Mouse (Mus musculus) 3T3-L1 (cell line): Measurements from ENCODE around the gene Hprt.
A peak's percentile ranks its signal among the peaks of the same experiment; 100 is the strongest.
"Not testable (repeated sequence)": the region's sequence is repeated elsewhere in the genome, so short reads cannot be mapped to it uniquely, and the experiment has no call there.

Experiments used
- DNase-seq: peaks from one replicate; pipeline ENCODE4 v3.0.0-alpha.2; 2015; ENCODE audit warnings: low read depth, low spot score

Gene Hprt

DNA sequence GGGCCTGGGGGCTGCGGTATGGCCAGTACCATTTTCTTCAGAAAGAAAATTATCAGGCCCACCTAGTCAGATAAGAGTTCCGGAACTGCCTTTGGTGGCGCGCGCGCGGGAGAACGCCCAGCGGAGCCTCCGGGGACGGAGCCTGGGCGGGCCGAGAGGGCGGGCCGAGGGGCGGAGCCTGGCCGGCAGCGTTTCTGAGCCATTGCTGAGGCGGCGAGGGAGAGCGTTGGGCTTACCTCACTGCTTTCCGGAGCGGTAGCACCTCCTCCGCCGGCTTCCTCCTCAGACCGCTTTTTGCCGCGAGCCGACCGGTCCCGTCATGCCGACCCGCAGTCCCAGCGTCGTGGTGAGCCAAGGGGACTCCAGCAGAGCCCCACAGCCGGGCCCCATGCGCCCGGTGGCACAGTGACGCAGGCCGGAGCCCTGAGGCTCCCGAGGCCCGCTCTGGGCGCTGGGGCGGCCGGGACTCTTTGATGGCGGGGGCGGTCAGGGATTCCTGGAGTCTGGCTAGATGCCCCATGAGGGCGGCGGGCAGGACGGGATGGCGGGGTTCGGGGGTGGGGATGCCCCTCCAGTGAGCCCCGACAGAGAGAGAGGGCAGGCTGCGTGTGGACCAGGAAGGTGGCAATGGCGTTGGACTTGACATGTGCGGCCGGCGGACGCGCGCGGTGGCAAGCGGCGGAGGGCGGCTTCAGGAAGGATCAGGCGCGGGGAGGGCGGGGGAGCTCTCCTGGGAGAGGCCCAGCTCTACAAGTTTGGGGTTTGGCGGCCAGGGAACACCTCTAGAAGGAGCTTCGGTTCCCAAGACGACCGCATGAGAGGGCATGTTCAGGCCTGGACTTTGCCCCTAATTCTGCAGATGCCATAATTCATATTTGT lies at the start of gene Hprt:
Hprt (plus strand) TSS at position 233 of the 879 bp plus-strand sequence.
- peak; percentile 84 for DNase-seq

DNA sequence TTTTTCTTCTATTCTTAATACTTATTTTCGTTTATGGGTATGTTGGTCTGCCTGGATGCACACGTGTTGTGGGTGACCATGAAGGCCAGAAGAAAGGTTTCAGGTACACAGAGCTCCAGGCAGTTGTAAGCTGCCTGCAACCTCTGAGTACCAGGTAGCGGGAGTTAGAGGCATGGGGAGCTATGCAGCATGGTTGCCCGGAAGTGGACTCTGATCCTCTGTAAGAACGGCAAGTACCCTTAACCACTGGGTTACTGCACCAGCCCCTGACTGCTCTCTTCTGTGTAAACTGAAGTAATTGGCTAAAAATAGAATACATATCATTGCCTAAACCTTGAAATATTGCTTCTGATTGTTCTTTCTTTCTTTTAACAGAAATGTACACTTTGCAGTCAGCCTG lies 42.4 kb upstream of the Hprt start:
- DNase-seq = no peak

- peak; percentile 55 for DNase-seq
Observed at GRCm38 (mm10) chrX:52949713-52950112, 38.2 kb upstream of the Hprt start.

DNA sequence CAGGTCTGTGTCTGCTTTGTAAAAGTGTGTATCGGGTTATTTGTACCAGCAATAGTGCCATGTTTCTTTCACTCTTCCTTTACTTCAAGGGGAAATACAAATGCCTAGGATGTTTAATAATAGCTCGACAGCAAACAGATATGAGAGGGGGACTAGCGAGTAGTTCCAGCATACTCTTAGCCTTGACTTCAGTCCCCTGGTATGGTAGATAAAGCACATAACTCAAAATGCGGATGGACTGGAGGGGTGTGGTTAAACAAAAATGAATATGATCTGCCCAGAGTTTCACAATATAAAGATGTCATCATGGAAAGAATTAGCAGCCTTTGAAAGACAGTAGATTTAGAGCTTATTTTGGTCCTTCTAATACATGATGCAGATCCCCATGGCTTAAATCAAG lies 31.0 kb upstream of the Hprt start:
- no peak for DNase-seq

DNA sequence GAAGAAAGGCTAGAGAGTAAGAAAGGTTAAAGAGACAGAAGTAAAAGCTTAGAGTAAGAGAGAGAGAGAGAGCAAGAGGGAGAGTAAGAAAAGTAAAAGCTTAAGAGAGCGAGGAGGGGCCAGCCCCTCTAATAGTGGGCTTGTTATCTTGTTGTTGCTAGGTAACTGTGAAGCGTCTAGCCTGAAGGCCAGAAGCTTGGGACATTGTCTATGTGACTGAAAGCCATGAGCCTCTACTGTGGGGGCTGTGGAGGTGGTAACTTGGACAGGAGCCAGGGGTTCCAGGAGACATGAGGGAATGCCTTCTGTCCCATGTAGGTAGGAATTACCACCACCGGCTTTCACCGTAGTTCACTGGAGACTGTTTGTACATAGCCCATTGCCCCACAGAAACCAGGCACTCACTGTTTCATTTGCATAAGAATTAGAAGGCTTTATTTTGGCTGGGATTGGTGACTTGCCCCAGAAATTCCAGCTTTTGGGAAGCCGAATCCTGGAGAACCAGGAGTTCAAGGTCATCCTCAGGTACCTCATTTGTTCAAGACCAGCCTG lies 26.3 kb upstream of the Hprt start:
- DNase-seq = no peak

GRCm38 (mm10) chrX:52965149-52965548 lies 22.8 kb upstream of the Hprt start:
- no peak for DNase-seq

- peak; percentile 91 for DNase-seq
Observed at GRCm38 (mm10) chrX:52971211-52972006, 16.5 kb upstream of the Hprt start.

DNA sequence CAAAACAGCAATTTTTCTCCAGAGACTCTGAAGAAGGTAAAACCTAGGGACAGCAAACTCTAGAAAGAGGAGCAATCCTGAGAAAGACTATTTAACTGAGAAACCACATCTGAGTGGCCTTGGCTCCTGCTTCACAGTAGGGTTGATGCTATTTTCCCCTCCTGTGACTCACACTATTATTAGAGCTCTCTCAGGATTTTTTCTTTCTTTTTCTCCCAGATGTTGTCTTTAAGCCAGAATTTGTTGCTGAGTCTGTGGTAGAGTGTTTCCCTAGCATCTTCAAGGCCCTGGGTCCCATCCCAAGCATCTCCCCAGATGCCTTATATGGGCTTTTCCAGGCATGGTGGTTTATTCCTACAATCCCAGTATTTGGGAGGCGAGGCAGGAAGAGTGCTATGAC lies 15.8 kb upstream of the Hprt start:
- peak; percentile 75 for DNase-seq

- DNase-seq = peak; percentile 22
Observed at GRCm38 (mm10) chrX:52972680-52973079, 15.3 kb upstream of the Hprt start.

- DNase-seq = no peak
Observed at GRCm38 (mm10) chrX:52978576-52978975, 9.4 kb upstream of the Hprt start.

- DNase-seq = no peak
Observed at GRCm38 (mm10) chrX:52981378-52981777, 6.6 kb upstream of the Hprt start.

GRCm38 (mm10) chrX:52994726-52995125 lies 6.8 kb downstream of the Hprt start:
- not testable (repeated sequence) for DNase-seq

DNA sequence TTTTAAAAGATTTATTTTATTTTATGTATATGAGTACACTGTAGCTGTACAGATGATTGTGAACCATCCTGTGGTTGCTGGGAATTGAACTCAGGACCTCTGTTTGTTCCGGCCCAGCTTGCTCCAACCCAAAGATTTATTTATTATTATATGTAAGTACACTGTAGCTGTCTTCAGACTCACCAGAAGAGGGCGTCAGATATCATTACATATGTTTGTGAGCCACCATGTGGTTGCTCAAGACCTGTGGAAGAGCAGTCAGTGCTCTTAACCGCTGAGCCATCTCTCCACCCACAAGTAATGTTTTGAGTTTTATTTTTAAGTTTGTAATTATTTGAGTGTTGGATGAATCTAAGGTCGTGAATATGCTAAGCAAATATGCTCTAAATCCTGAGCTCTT lies 16.9 kb downstream of the Hprt start:
- DNase-seq = peak; percentile 41

DNA sequence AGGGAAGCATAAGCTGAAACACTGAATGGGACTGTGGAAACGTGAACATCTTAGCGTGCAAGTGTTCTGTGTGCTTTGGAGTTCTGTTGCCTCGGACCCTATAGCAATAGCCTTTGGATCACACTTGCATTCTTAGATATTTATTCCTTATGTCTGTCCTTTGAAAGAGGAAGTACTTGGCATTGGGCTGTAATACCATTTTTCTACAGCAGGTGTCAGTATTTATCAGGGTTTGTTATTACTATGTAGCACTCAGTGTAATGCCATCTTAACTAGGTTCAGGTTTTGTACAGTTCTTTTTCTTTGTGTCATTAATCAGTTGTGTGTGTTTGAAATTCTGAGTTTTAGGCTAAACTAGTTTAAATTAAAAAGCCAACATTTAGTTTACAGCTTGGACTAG lies 18.1 kb downstream of the Hprt start:
- DNase-seq = peak; percentile 90

- DNase-seq = peak; percentile 54
Observed at GRCm38 (mm10) chrX:53015549-53015948, 27.6 kb downstream of the Hprt start.

GRCm38 (mm10) chrX:53023021-53023420 lies 35.1 kb downstream of the Hprt start:
- no peak for DNase-seq

- peak; percentile 77 for DNase-seq
Observed at GRCm38 (mm10) chrX:53024268-53024667, 36.3 kb downstream of the Hprt start.

DNA sequence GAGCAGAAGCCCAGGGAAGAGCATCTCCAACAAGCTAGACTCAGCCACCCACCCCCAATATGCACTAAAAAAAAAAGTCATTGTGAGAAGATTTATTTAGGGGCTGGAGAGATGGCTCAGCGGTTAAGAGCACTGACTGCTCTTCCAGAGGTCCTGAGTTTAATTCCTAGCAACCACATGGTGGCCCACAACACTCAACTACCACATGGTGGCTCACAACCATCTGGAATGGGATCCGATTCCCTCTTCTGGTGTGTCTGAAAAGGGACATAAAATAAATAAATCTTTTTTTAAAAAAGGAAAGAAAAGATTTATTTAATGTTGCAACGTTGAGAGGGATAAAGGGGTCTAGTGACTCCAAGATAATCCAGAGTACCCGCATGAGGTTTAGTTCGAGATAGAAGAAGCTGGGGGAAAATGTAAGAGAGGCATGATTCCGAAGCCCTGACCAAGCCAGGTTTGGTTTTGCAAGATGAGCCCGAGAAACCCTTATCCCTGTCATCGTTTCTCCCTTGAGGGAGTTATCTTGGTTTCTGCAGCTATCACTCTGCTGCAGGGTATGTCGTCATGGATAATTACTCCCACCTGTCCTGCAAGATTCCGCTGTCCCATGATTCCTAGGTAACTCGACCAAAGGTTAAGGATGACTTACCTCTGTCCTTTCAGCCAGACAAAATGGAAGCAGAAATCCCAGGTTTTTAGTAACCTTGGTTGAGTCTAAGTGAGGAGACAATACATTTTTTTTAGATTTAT lies 37.7 kb downstream of the Hprt start:
- peak; percentile 52 for DNase-seq

DNA sequence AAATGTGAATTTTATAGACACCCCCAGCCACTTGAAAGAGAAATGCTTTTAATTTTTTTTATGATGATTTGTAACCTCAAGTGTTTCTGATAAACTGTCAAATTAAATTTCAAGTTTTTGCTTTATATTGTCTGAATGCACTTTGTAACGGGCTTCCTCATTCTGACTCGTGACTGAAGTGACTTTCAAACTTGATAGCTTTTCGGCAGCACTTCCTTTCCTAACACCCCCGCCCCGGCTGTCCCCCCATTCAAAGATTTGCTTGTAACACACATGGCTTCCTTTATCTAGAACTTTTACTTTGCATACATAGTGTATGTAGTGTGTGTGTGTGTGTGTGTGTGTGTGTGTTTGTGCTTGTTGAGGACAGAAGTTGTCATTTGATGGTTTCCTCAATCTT lies 41.6 kb downstream of the Hprt start:
- no peak for DNase-seq

DNA sequence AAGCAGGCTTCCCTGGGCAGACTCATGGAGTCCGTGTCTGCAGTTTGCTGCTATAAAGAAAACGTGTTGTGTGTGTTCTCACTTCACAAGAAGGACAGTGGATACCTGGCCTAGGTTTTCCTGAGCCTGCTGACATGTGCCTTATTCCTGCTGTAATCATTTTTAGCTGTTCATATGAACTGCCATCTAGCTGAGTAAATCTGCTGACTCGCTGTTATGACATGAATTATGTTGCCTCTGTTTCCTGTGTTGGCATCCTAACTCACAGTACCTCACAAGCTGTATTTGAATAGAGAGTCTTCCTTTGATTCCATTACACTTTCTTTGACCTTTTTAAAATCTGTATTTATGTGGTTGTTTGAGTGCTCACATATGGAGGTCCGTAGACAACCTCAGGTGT lies 50.3 kb downstream of the Hprt start:
- DNase-seq = no peak

DNA sequence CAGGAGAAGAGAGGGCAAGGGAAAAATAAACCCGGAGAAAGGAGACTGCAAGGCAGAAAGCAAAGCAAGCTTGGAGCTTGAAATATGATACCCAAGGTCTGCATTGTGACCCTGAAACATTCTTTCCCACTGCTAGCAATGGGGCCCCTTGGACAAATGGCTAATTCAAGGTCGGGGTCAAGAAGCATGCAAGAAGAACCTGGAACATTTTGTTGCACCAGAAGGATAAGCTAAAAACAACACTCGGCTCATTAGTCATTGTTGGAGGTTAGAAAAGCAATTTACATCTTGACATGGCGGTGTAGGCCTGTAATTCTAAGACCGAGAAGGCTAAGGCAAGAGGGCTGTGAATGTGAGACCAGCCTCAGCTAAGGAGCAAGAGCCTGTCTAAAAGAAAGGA lies 51.7 kb downstream of the Hprt start:
- DNase-seq = no peak

GRCm38 (mm10) chrX:53040138-53040537 lies 52.2 kb downstream of the Hprt start:
- DNase-seq = no peak
